Comparison of ENCODE assay signal across 21 mouse cellular contexts in genomic region chr2:167809256-167809655, GRCm38 (mm10).
DNase-seq lines count a peak whose midpoint lies in the region; ATAC-seq and TF ChIP-seq lines count a peak whose summit lies in the region.
"Had no signal": no experiment of that assay in that cellular context is flagged by ENCODE, and none has a peak within 500 bp of the region (broad histone marks: within the 10 kb centered on the region; RNA-seq: fewer than 3 reads in every experiment).

No protein-coding gene starts in this region.

- no peak for DNase-seq in hindbrain, embryonic 10.5 days (ENCODE audit: low spot score)
- DNase-seq in hindbrain, embryonic 11.5 days (ENCODE audit: low spot score): no peak
- no peak for DNase-seq in kidney, postnatal 0 days (ENCODE audit: low spot score)
- no peak for DNase-seq in kidney, postnatal 4 days
- no peak for DNase-seq in lung, postnatal 10 days
- no peak for DNase-seq in right cerebral cortex, postnatal 25 days
- DNase-seq: adrenal gland, postnatal 14 days; cerebellum, adult 11-12 months; cerebellum, adult 9-10 months; cerebellum, postnatal 25 days; forebrain, postnatal 0 days; gastrocnemius, postnatal 36 days; heart, adult 11 months; heart, postnatal 36 days had no signal

- H3K4me1 ChIP-seq in hindbrain, embryonic 10.5 days (replicated peaks): peaks cover 19% of the 10 kb centered on the region
- H3K4me1 ChIP-seq in hindbrain, embryonic 11.5 days (replicated peaks; ENCODE audit: control insufficient read depth, insufficient read depth, low read length): no peaks in the 10 kb centered on the region
- 0 out of 2 replicates have a peak, but pooled peaks cover 9% of the 10 kb centered on the region for H3K4me1 ChIP-seq in kidney, postnatal 0 days (replicated peaks; ENCODE audit: insufficient read depth, low read length)
- peaks cover 6% of the 10 kb centered on the region; the same call in 1 of the 2 replicates for H3K4me1 ChIP-seq in lung, embryonic 16.5 days (replicated peaks; ENCODE audit: control insufficient read depth, insufficient read depth, low read length)
- H3K4me1 ChIP-seq: forebrain, embryonic 13.5 days; hindbrain, embryonic 13.5 days had no signal

- no peak overlapping the region for H3K4me2 ChIP-seq in hindbrain, embryonic 11.5 days (replicated peaks; ENCODE audit: low read depth, low read length)
- no peak overlapping the region for H3K4me2 ChIP-seq in kidney, postnatal 0 days (ENCODE audit: low read length)
- H3K4me2 ChIP-seq in lung, embryonic 16.5 days (ENCODE audit: low read depth, low read length): no peak overlapping the region
- H3K4me2 ChIP-seq: embryonic facial prominence, embryonic 12.5 days; forebrain, embryonic 13.5 days; heart, embryonic 13.5 days; hindbrain, embryonic 13.5 days had no signal

- H3K27me3 ChIP-seq in hindbrain, embryonic 10.5 days (ENCODE audit: insufficient read depth, poor library complexity, severe bottlenecking): no peaks in the 10 kb centered on the region
- H3K27me3 ChIP-seq in hindbrain, embryonic 11.5 days (ENCODE audit: control insufficient read depth, insufficient read depth, low read length): no peaks in the 10 kb centered on the region
- no peaks in the 10 kb centered on the region for H3K27me3 ChIP-seq in kidney, postnatal 0 days (ENCODE audit: insufficient read depth, low read length)
- H3K27me3 ChIP-seq in lung, embryonic 16.5 days (ENCODE audit: control insufficient read depth, insufficient read depth, low read depth, low read length): no peaks in the 10 kb centered on the region
- H3K27me3 ChIP-seq: embryonic facial prominence, embryonic 12.5 days; forebrain, embryonic 13.5 days; hindbrain, embryonic 13.5 days; Patski had no signal

- WGBS in hindbrain, embryonic 10.5 days: 83% methylated on average over 5 of the region's 5 CpGs
- 87% methylated on average over 5 of the region's 5 CpGs for WGBS in hindbrain, embryonic 11.5 days
- WGBS in kidney, postnatal 0 days: 87% methylated on average over 5 of the region's 5 CpGs
- WGBS in lung, embryonic 16.5 days: 71% methylated on average over 5 of the region's 5 CpGs

- H3K4me3 ChIP-seq in hindbrain, embryonic 10.5 days: no peak overlapping the region
- H3K4me3 ChIP-seq in hindbrain, embryonic 11.5 days (ENCODE audit: low read depth, low read length): no peak overlapping the region
- H3K4me3 ChIP-seq in kidney, postnatal 0 days (replicated peaks; ENCODE audit: low read depth, low read length): no peak overlapping the region
- no peak overlapping the region for H3K4me3 ChIP-seq in lung, embryonic 16.5 days (ENCODE audit: low read length)
- H3K4me3 ChIP-seq: embryonic facial prominence, embryonic 12.5 days; forebrain, embryonic 13.5 days; heart, embryonic 13.5 days; hindbrain, embryonic 13.5 days had no signal

- ATAC-seq in hindbrain, embryonic 11.5 days (ENCODE audit: low FRiP score): no peak
- peak; percentile 37; the same call in 1 of the 2 replicates for ATAC-seq in kidney, postnatal 0 days (replicated peaks; ENCODE audit: low FRiP score, low read depth)
- ATAC-seq in lung, embryonic 16.5 days (ENCODE audit: low read depth): 0 out of 2 replicates have a peak, but pooled peaks have one; percentile 1
- ATAC-seq: activated CD4-positive, CD25-positive, alpha-beta regulatory T cell, adult 4 months; forebrain, embryonic 13.5 days; forebrain, postnatal 0 days; Patski had no signal

- peak overlapping the region; percentile 25 for H3K27ac ChIP-seq in hindbrain, embryonic 10.5 days
- H3K27ac ChIP-seq in hindbrain, embryonic 11.5 days (ENCODE audit: low read depth, low read length): no peak overlapping the region
- H3K27ac ChIP-seq in kidney, postnatal 0 days: no peak overlapping the region
- no peak overlapping the region for H3K27ac ChIP-seq in lung, embryonic 16.5 days (ENCODE audit: low read length)
- H3K27ac ChIP-seq: embryonic facial prominence, embryonic 12.5 days; forebrain, embryonic 13.5 days; heart, embryonic 13.5 days; hindbrain, embryonic 13.5 days had no signal

- H3K9me3 ChIP-seq in hindbrain, embryonic 10.5 days: no peaks in the 10 kb centered on the region
- no peaks in the 10 kb centered on the region for H3K9me3 ChIP-seq in hindbrain, embryonic 11.5 days (ENCODE audit: control insufficient read depth, low read length)
- no peaks in the 10 kb centered on the region for H3K9me3 ChIP-seq in kidney, postnatal 0 days (replicated peaks; ENCODE audit: low read length)
- H3K9me3 ChIP-seq in lung, embryonic 16.5 days (ENCODE audit: control insufficient read depth, low read length): no peaks in the 10 kb centered on the region
- H3K9me3 ChIP-seq: embryonic facial prominence, embryonic 12.5 days; forebrain, embryonic 13.5 days; heart, embryonic 13.5 days; hindbrain, embryonic 13.5 days had no signal

- no peaks in the 10 kb centered on the region for H3K36me3 ChIP-seq in hindbrain, embryonic 10.5 days
- H3K36me3 ChIP-seq in hindbrain, embryonic 11.5 days (ENCODE audit: control insufficient read depth, insufficient read depth, low read length): no peaks in the 10 kb centered on the region
- no peaks in the 10 kb centered on the region for H3K36me3 ChIP-seq in kidney, postnatal 0 days (ENCODE audit: insufficient read depth, low read length)
- H3K36me3 ChIP-seq in lung, embryonic 16.5 days (ENCODE audit: control insufficient read depth, insufficient read depth, low read length): no peaks in the 10 kb centered on the region
- H3K36me3 ChIP-seq: embryonic facial prominence, embryonic 12.5 days; heart, embryonic 13.5 days; hindbrain, embryonic 13.5 days had no signal

- no peak overlapping the region for H3K9ac ChIP-seq in hindbrain, embryonic 11.5 days (ENCODE audit: low read depth, low read length)
- no peak overlapping the region for H3K9ac ChIP-seq in kidney, postnatal 0 days (ENCODE audit: low read depth, low read length)
- H3K9ac ChIP-seq in lung, embryonic 16.5 days (ENCODE audit: low read length): no peak overlapping the region
- H3K9ac ChIP-seq: embryonic facial prominence, embryonic 12.5 days; forebrain, embryonic 13.5 days; forebrain, postnatal 0 days; heart, embryonic 13.5 days; hindbrain, embryonic 13.5 days had no signal

- no peak for TF ChIP-seq CTCF in kidney, postnatal 0 days (IDR thresholded peaks at IDR 0.05; ENCODE audit: low read depth)
